Mouse (Mus musculus) left cerebral cortex, adult 8-10 months (tissue): ENCODE data around the gene Cox14. TPM values are rescaled to one million over a fixed set of nuclear protein-coding genes. Genes with fewer than 3 reads are reported as not detected.
"Not testable (repeated sequence)": the region's sequence is repeated elsewhere in the genome, so short reads cannot be mapped to it uniquely, and the experiment has no call there.

Experiments
- DNase-seq, 2 experiments: peaks; one replicate each; pipeline ENCODE4 v3.0.0; 2022; ENCODE audit warnings: low spot score in 2 of 2
- total RNA-seq, 4 experiments: library from RNA; stranded (reverse); gene quantifications; 2 replicates each; pipeline ENCODE4 v1.2.4; 2022

Cox14 gene
- total RNA-seq = 100 to 1,000 TPM; 113 to 131 (median 118) TPM

GRCm38 (mm10) chr15:99725341-99726155, at the start of gene Cox14:
Gene Cox14 (plus strand): TSS chr15:99725618.
- peak; percentile 90 to 97 for DNase-seq

- no peak for DNase-seq
Measured at GRCm38 (mm10) chr15:99677089-99677488, 48.3 kb upstream of the Cox14 start.

- no peak for DNase-seq
Measured at GRCm38 (mm10) chr15:99678063-99678800, 47.2 kb upstream of the Cox14 start.

GRCm38 (mm10) chr15:99679008-99679407, 46.4 kb upstream of the Cox14 start:
- DNase-seq = no peak

- no peak for DNase-seq
Measured at GRCm38 (mm10) chr15:99682880-99683279, 42.5 kb upstream of the Cox14 start.

GRCm38 (mm10) chr15:99684156-99684555, 41.3 kb upstream of the Cox14 start:
- DNase-seq = no peak

GRCm38 (mm10) chr15:99688712-99689111, 36.7 kb upstream of the Cox14 start:
- DNase-seq = no peak

- no peak for DNase-seq
Measured at GRCm38 (mm10) chr15:99690924-99691323, 34.5 kb upstream of the Cox14 start.

- no peak for DNase-seq
Measured at GRCm38 (mm10) chr15:99691976-99692375, 33.4 kb upstream of the Cox14 start.

GRCm38 (mm10) chr15:99697309-99697708, 28.1 kb upstream of the Cox14 start:
- DNase-seq = no peak

- no peak for DNase-seq
Measured at GRCm38 (mm10) chr15:99698533-99699085, 26.8 kb upstream of the Cox14 start.

GRCm38 (mm10) chr15:99699715-99700114, 25.7 kb upstream of the Cox14 start:
- no peak for DNase-seq

GRCm38 (mm10) chr15:99700219-99701106, 25.0 kb upstream of the Cox14 start:
- DNase-seq = no peak

- not testable (repeated sequence) for DNase-seq
Measured at GRCm38 (mm10) chr15:99701640-99701998, 23.8 kb upstream of the Cox14 start.

- peak; percentile 91 to 95 for DNase-seq
Measured at GRCm38 (mm10) chr15:99701999-99702900, 23.2 kb upstream of the Cox14 start, which contains the start of gene Smarcd1. Gene Smarcd1 (plus strand): TSS chr15:99702129.

- no peak for DNase-seq
Measured at GRCm38 (mm10) chr15:99703104-99703503, 22.3 kb upstream of the Cox14 start.

- DNase-seq = no peak
Measured at GRCm38 (mm10) chr15:99703676-99704040, 21.8 kb upstream of the Cox14 start.

GRCm38 (mm10) chr15:99704041-99704681, 21.3 kb upstream of the Cox14 start:
- DNase-seq = no peak

- DNase-seq = no peak
Measured at GRCm38 (mm10) chr15:99704881-99705280, 20.5 kb upstream of the Cox14 start.
